ENCODE assay signal across 8 mouse cellular contexts in the genomic region with DNA sequence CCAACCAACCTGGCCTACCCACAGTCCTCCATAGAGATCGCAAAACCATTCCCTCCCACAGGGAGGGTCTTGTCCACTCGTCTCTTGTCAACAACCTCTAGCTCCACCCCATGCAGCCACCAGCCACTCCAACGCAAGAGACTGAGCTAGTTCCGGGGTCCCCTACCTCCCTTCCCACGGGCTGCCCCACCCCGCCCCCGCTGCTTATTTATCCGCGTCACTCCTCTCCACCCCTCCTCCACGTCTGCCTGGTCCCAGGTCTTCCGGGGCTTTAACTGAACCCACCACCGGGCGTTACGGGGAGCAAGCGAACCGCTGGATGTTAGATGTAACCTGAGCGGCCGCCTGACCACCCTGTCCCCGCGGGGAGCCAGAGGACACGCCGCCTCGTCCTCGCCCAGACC. TPM values are rescaled to one million over a fixed set of nuclear protein-coding genes. Genes with fewer than 3 reads are reported as not detected.
DNase-seq lines count a peak whose midpoint lies in the region; ATAC-seq and TF ChIP-seq lines count a peak whose summit lies in the region.

No protein-coding gene starts in this region.

- DNase-seq in ZHBTc4 (ENCODE audit: low read depth, low spot score), result peak; percentile 94
- DNase-seq in cerebellum, postnatal 36 days, result peak; percentile 84 to 92
- DNase-seq in frontal cortex, postnatal 36 days (ENCODE audit: low spot score in 2 of 2), result peak; percentile 74 to 78
- peak; percentile 75 to 86 for DNase-seq in left cerebral cortex, adult 2 months (ENCODE audit: extremely low spot score in 1 of 2, low spot score in 2 of 2)
- peak; percentile 87 for DNase-seq in retina, postnatal 7 days (ENCODE audit: low read depth, low spot score)
- DNase-seq in urinary bladder, adult 18-20 months (ENCODE audit: low spot score in 2 of 2), result peak; percentile 62 to 89

- H3K9ac ChIP-seq in hindbrain, embryonic 15.5 days, result peak overlapping the region; percentile 98

- peak overlapping the region; percentile 97 for H3K27ac ChIP-seq in hindbrain, embryonic 15.5 days (replicated peaks)
- H3K27ac ChIP-seq in left cerebral cortex, adult 2 months, result peak overlapping the region; percentile 100
- peak overlapping the region; percentile 99 for H3K27ac ChIP-seq in macrophage

- no peak for TF ChIP-seq CTCF in left cerebral cortex, adult 2 months (IDR thresholded peaks at IDR 0.05)

- ATAC-seq in hindbrain, embryonic 15.5 days (ENCODE audit: low FRiP score, low read depth), result peak; percentile 92

- H3K79me2 ChIP-seq in macrophage (ENCODE audit: inconsistent target), result peaks cover 64% of the 10 kb centered on the region

- H3K4me2 ChIP-seq in hindbrain, embryonic 15.5 days, result peak overlapping the region; percentile 58

- H3K9me3 ChIP-seq in hindbrain, embryonic 15.5 days, result no peaks in the 10 kb centered on the region

- H3K4me3 ChIP-seq in hindbrain, embryonic 15.5 days, result peak overlapping the region; percentile 97
- H3K4me3 ChIP-seq in left cerebral cortex, adult 2 months, result peak overlapping the region; percentile 92
- H3K4me3 ChIP-seq in macrophage (ENCODE audit: inconsistent target), result peak overlapping the region; percentile 82

- peaks cover 35% of the 10 kb centered on the region for H3K4me1 ChIP-seq in hindbrain, embryonic 15.5 days (replicated peaks)

- WGBS in hindbrain, embryonic 15.5 days, result under 1% methylated on average over 24 of the region's 24 CpGs
- 1% methylated on average over 23 of the region's 24 CpGs for WGBS in macrophage (ENCODE audit: missing documents)

- intact Hi-C loops in left cerebral cortex, adult 2 months (cut with DNase I), result loop anchor here (2.0 kb wide), 1 partner anchor 15 kb away; no protein-coding TSS in a partner anchor

- peaks cover 26% of the 10 kb centered on the region for H3K36me3 ChIP-seq in hindbrain, embryonic 15.5 days
- peaks cover 32% of the 10 kb centered on the region for H3K36me3 ChIP-seq in macrophage (ENCODE audit: inconsistent target)

- H3K27me3 ChIP-seq in hindbrain, embryonic 15.5 days, result no peaks in the 10 kb centered on the region

RNA-seq across cellular contexts. Expression of gene Sqstm1, which starts 0.5 kb away (rescaled TPM):
- 422 TPM in 2 replicates for polyA plus RNA-seq in hindbrain, embryonic 15.5 days (2015; fragmentation: Nextera tagmentation; extraction: Ambion mirVana)
- 100 to 1,000 TPM; 474 to 490 TPM for total RNA-seq in left cerebral cortex, adult 2 months (2021)
- 1,000 to 10,000 TPM in 16 of 26 experiments, 100 to 1,000 TPM in 10; 388 to 4,292 (median 1,510) TPM for total RNA-seq in macrophage (2018; cell fraction: chromatin; rRNA removed)
- total RNA-seq in macrophage (2018; cell fraction: cytosol; rRNA removed), result 1,000 to 10,000 TPM in 13 of 26 experiments, 100 to 1,000 TPM in 13; 523 to 2,418 (median 986) TPM
- 1,000 to 10,000 TPM in 17 of 26 experiments, 100 to 1,000 TPM in 9; 377 to 2,781 (median 1,417) TPM for total RNA-seq in macrophage (2018; cell fraction: nucleus; rRNA removed)
- polyA plus RNA-seq in macrophage (2018), result 491 to 809 TPM (median 572 TPM) in 3 replicates

RNA-seq across cellular contexts. Expression of gene Mgat4b, which starts 0.6 kb away (rescaled TPM):
- 58.1 and 69.2 TPM in 2 replicates for polyA plus RNA-seq in hindbrain, embryonic 15.5 days (2015; fragmentation: Nextera tagmentation; extraction: Ambion mirVana)
- total RNA-seq in left cerebral cortex, adult 2 months (2021), result 10 to 100 TPM; 63.1 to 67.0 TPM
- 100 to 1,000 TPM in 8 of 26 experiments, 10 to 100 TPM in 18; 41.6 to 398 (median 88.9) TPM for total RNA-seq in macrophage (2018; cell fraction: chromatin; rRNA removed)
- 10 to 100 TPM; 50.5 to 85.9 (median 70.2) TPM for total RNA-seq in macrophage (2018; cell fraction: cytosol; rRNA removed)
- total RNA-seq in macrophage (2018; cell fraction: nucleus; rRNA removed), result 100 to 1,000 TPM in 8 of 26 experiments, 10 to 100 TPM in 18; 57.5 to 143 (median 87.9) TPM
- polyA plus RNA-seq in macrophage (2018), result 34.3 to 55.7 TPM (median 49.2 TPM) in 3 replicates

RNA-seq across cellular contexts. Expression of gene Ltc4s, which starts 28.3 kb away (rescaled TPM):
- 2.3 and 2.9 TPM in 2 replicates for polyA plus RNA-seq in hindbrain, embryonic 15.5 days (2015; fragmentation: Nextera tagmentation; extraction: Ambion mirVana)
- total RNA-seq in left cerebral cortex, adult 2 months (2021), result 1 to 10 TPM; 5.9 to 8.7 TPM
- total RNA-seq in macrophage (2018; cell fraction: chromatin; rRNA removed), result 1 to 10 TPM in 16 of 26 experiments, not detected in 10; 1.1 to 9.0 (median 4.6) TPM
- 10 to 100 TPM in 12 of 26 experiments, 1 to 10 TPM in 13, under 1 TPM in 1; 0.96 to 18.9 (median 6.4) TPM for total RNA-seq in macrophage (2018; cell fraction: cytosol; rRNA removed)
- total RNA-seq in macrophage (2018; cell fraction: nucleus; rRNA removed), result 10 to 100 TPM in 10 of 26 experiments, 1 to 10 TPM in 12, not detected in 4; 1.2 to 17.6 (median 8.1) TPM
- 6.5 to 23.2 TPM (median 6.5 TPM) in 3 replicates for polyA plus RNA-seq in macrophage (2018)

RNA-seq across cellular contexts. Expression of gene Mrnip, which starts 35.9 kb away (rescaled TPM):
- polyA plus RNA-seq in hindbrain, embryonic 15.5 days (2015; fragmentation: Nextera tagmentation; extraction: Ambion mirVana), result 32.8 and 34.6 TPM in 2 replicates
- 10 to 100 TPM; 13.3 to 14.2 TPM for total RNA-seq in left cerebral cortex, adult 2 months (2021)
- 1 to 10 TPM in 19 of 26 experiments, under 1 TPM in 2, not detected in 5; 0.81 to 8.4 (median 4.1) TPM for total RNA-seq in macrophage (2018; cell fraction: chromatin; rRNA removed)
- total RNA-seq in macrophage (2018; cell fraction: cytosol; rRNA removed), result 1 to 10 TPM in 23 of 26 experiments, under 1 TPM in 3; 0.38 to 3.5 (median 2.1) TPM
- 1 to 10 TPM in 20 of 26 experiments, under 1 TPM in 3, not detected in 3; 0.40 to 6.3 (median 1.7) TPM for total RNA-seq in macrophage (2018; cell fraction: nucleus; rRNA removed)
- polyA plus RNA-seq in macrophage (2018), result 2.3 to 4.9 TPM (median 2.4 TPM) in 3 replicates

Comparison
In these comparisons a context has a peak if more than half of its experiments do, and no peak if none do; other contexts are left out.
1. Peak in every context shown above with its lines: DNase-seq, ATAC-seq, H3K4me3 ChIP-seq and H3K27ac ChIP-seq.